ENCODE assay signal across 8 mouse cellular contexts in genomic region chr11:113733631-113734364, GRCm38 (mm10). TPM values are rescaled to one million over a fixed set of nuclear protein-coding genes. Genes with fewer than 3 reads are reported as not detected.
DNase-seq lines count a peak whose midpoint lies in the region; ATAC-seq lines count a peak whose summit lies in the region.

No protein-coding gene starts in this region.

- no peak overlapping the region for H3K27ac ChIP-seq in embryonic facial prominence, embryonic 11.5 days (replicated peaks; ENCODE audit: low read depth, low read length)
- H3K27ac ChIP-seq in embryonic facial prominence, embryonic 10.5 days (replicated peaks) = no peak overlapping the region; the same call in 1 of the 2 replicates
- H3K27ac ChIP-seq in lung, embryonic 15.5 days = peak overlapping the region; percentile 78

- intact Hi-C loops in left cerebral cortex, postnatal 4 days (cut with DNase I) = no loop called here

- H3K4me3 ChIP-seq in embryonic facial prominence, embryonic 11.5 days (ENCODE audit: low read depth, low read length) = no peak overlapping the region
- no peak overlapping the region for H3K4me3 ChIP-seq in embryonic facial prominence, embryonic 10.5 days
- H3K4me3 ChIP-seq in lung, embryonic 15.5 days = no peak overlapping the region

- peaks cover 5% of the 10 kb centered on the region for H3K36me3 ChIP-seq in embryonic facial prominence, embryonic 11.5 days (replicated peaks; ENCODE audit: control insufficient read depth, insufficient read depth, low read depth, low read length)
- H3K36me3 ChIP-seq in embryonic facial prominence, embryonic 10.5 days (replicated peaks) = peaks cover 91% of the 10 kb centered on the region
- peaks cover 7% of the 10 kb centered on the region for H3K36me3 ChIP-seq in lung, embryonic 15.5 days

- WGBS in embryonic facial prominence, embryonic 11.5 days = 59% methylated on average over 6 of the region's 6 CpGs
- WGBS in embryonic facial prominence, embryonic 10.5 days = 79% methylated on average over 6 of the region's 6 CpGs
- WGBS in lung, embryonic 15.5 days = 16% methylated on average over 6 of the region's 6 CpGs

- H3K9ac ChIP-seq in embryonic facial prominence, embryonic 11.5 days (replicated peaks; ENCODE audit: low read length) = peak overlapping the region; percentile 6; the same call in 1 of the 2 replicates
- H3K9ac ChIP-seq in lung, embryonic 15.5 days = no peak overlapping the region

- no peaks in the 10 kb centered on the region for H3K9me3 ChIP-seq in embryonic facial prominence, embryonic 11.5 days (replicated peaks; ENCODE audit: control insufficient read depth, low read length)
- H3K9me3 ChIP-seq in embryonic facial prominence, embryonic 10.5 days = no peaks in the 10 kb centered on the region
- H3K9me3 ChIP-seq in lung, embryonic 15.5 days = no peaks in the 10 kb centered on the region

- no peak overlapping the region for H3K4me2 ChIP-seq in embryonic facial prominence, embryonic 11.5 days (ENCODE audit: low read depth, low read length)
- 0 out of 2 replicates have a peak overlapping the region, but pooled peaks have one; percentile 19 for H3K4me2 ChIP-seq in lung, embryonic 15.5 days

- no peak; the same call in 1 of the 2 replicates for ATAC-seq in embryonic facial prominence, embryonic 11.5 days (replicated peaks; ENCODE audit: insufficient number of reproducible peaks, low FRiP score, low TSS enrichment, low read depth)
- ATAC-seq in hematopoietic stem cell, adult 5-6 weeks (replicated peaks in 1 of 2; ENCODE audit: insufficient read depth in 1 of 2, low FRiP score in 2 of 2, low TSS enrichment in 1 of 2, low read depth in 1 of 2, poor library complexity in 2 of 2, severe bottlenecking in 2 of 2) = peak; percentile 61 to 71; a peak in 3 of 4 replicates
- ATAC-seq in lung, embryonic 15.5 days (ENCODE audit: borderline replicate concordance, extremely low read depth, low FRiP score, low TSS enrichment) = peak; percentile 44; the same call in 1 of the 2 replicates

- H3K27me3 ChIP-seq in embryonic facial prominence, embryonic 11.5 days (ENCODE audit: control insufficient read depth, insufficient read depth, low read length) = no peaks in the 10 kb centered on the region
- no peaks in the 10 kb centered on the region for H3K27me3 ChIP-seq in embryonic facial prominence, embryonic 10.5 days (replicated peaks; ENCODE audit: low read depth, poor library complexity, severe bottlenecking)
- H3K27me3 ChIP-seq in lung, embryonic 15.5 days = no peaks in the 10 kb centered on the region

- peaks cover 9% of the 10 kb centered on the region for H3K4me1 ChIP-seq in embryonic facial prominence, embryonic 11.5 days (ENCODE audit: control insufficient read depth, insufficient read depth, low read length)
- H3K4me1 ChIP-seq in embryonic facial prominence, embryonic 10.5 days = peaks cover 95% of the 10 kb centered on the region
- H3K4me1 ChIP-seq in lung, embryonic 15.5 days = peaks cover 96% of the 10 kb centered on the region

- DNase-seq in embryonic facial prominence, embryonic 11.5 days (ENCODE audit: low spot score) = no peak
- no peak for DNase-seq in embryonic facial prominence, embryonic 10.5 days (ENCODE audit: low spot score)
- peak; percentile 56 for DNase-seq in MN1 (ENCODE audit: low spot score)
- peak; percentile 48 for DNase-seq in urinary bladder, postnatal 25 days (ENCODE audit: low spot score)
- no peak for DNase-seq in spleen, postnatal 14 days (ENCODE audit: low spot score in 2 of 2)
- no peak for DNase-seq in left cerebral cortex, postnatal 4 days

RNA-seq across cellular contexts. Expression of gene Cdc42ep4, which starts 17.9 kb away (rescaled TPM):
- 59.1 and 63.7 TPM in 2 replicates for polyA plus RNA-seq in embryonic facial prominence, embryonic 11.5 days (2014; fragmentation: Nextera tagmentation; extraction: Ambion mirVana)
- 117 TPM in 2 replicates for polyA plus RNA-seq in embryonic facial prominence, embryonic 10.5 days (2016; fragmentation: Nextera tagmentation; extraction: Ambion mirVana)
- total RNA-seq in hematopoietic stem cell, adult 5-6 weeks (2017) = 6.1 and 7.9 TPM in 2 replicates
- polyA plus RNA-seq in lung, embryonic 15.5 days (2015; fragmentation: Nextera tagmentation; extraction: Ambion mirVana) = 122 TPM in 2 replicates
- 10 to 100 TPM; 53.1 to 53.4 TPM for total RNA-seq in left cerebral cortex, postnatal 4 days (2021)

RNA-seq across cellular contexts. Expression of gene Cpsf4l, which starts 24.0 kb away (rescaled TPM):
- 0.31 TPM in 1 of 2 replicates, not detected in the other for polyA plus RNA-seq in embryonic facial prominence, embryonic 11.5 days (2014; fragmentation: Nextera tagmentation; extraction: Ambion mirVana)
- 0.34 and 0.69 TPM in 2 replicates for polyA plus RNA-seq in embryonic facial prominence, embryonic 10.5 days (2016; fragmentation: Nextera tagmentation; extraction: Ambion mirVana)
- not detected in 2 replicates for total RNA-seq in hematopoietic stem cell, adult 5-6 weeks (2017)
- polyA plus RNA-seq in lung, embryonic 15.5 days (2015; fragmentation: Nextera tagmentation; extraction: Ambion mirVana) = 0.57 and 2.7 TPM in 2 replicates
- not detected for total RNA-seq in left cerebral cortex, postnatal 4 days (2021)

RNA-seq across cellular contexts. Expression of gene D11Wsu47e, which starts 49.6 kb away (rescaled TPM):
- 24.8 and 26.5 TPM in 2 replicates for polyA plus RNA-seq in embryonic facial prominence, embryonic 11.5 days (2014; fragmentation: Nextera tagmentation; extraction: Ambion mirVana)
- polyA plus RNA-seq in embryonic facial prominence, embryonic 10.5 days (2016; fragmentation: Nextera tagmentation; extraction: Ambion mirVana) = 26.4 and 28.0 TPM in 2 replicates
- 14.1 and 14.5 TPM in 2 replicates for total RNA-seq in hematopoietic stem cell, adult 5-6 weeks (2017)
- polyA plus RNA-seq in lung, embryonic 15.5 days (2015; fragmentation: Nextera tagmentation; extraction: Ambion mirVana) = 19.7 and 20.6 TPM in 2 replicates
- 10 to 100 TPM; 19.2 to 19.4 TPM for total RNA-seq in left cerebral cortex, postnatal 4 days (2021)

RNA-seq across cellular contexts. Expression of gene Fam104a, which starts 49.8 kb away (rescaled TPM):
- polyA plus RNA-seq in embryonic facial prominence, embryonic 11.5 days (2014; fragmentation: Nextera tagmentation; extraction: Ambion mirVana) = 51.2 and 52.0 TPM in 2 replicates
- polyA plus RNA-seq in embryonic facial prominence, embryonic 10.5 days (2016; fragmentation: Nextera tagmentation; extraction: Ambion mirVana) = 53.4 and 57.6 TPM in 2 replicates
- 23.7 and 28.0 TPM in 2 replicates for total RNA-seq in hematopoietic stem cell, adult 5-6 weeks (2017)
- polyA plus RNA-seq in lung, embryonic 15.5 days (2015; fragmentation: Nextera tagmentation; extraction: Ambion mirVana) = 43.7 and 44.6 TPM in 2 replicates
- 10 to 100 TPM; 28.1 to 29.3 TPM for total RNA-seq in left cerebral cortex, postnatal 4 days (2021)

Comparison
In these comparisons a context has a peak if more than half of its experiments do, and no peak if none do; other contexts are left out.
1. DNase-seq: peak in MN1 (single experiment) and urinary bladder, postnatal 25 days (single experiment); none in embryonic facial prominence, embryonic 11.5 days (single experiment), embryonic facial prominence, embryonic 10.5 days (single experiment), spleen, postnatal 14 days (0 of 2) and left cerebral cortex, postnatal 4 days (single experiment).